Mouse (Mus musculus) C3H10T1/2 (cell line): ENCODE results near the gene Spata2. TPM values are rescaled to one million over a fixed set of nuclear protein-coding genes. Genes with fewer than 3 reads are reported as not detected.

Source experiments
- polyA plus RNA-seq, 2 experiments: library from polyadenylated mRNA; unstranded; fragments of >200 nt; fragmentation: generic; extraction: Trizol; gene quantifications; one replicate each; pipeline ENCODE4 v1.2.1; 2012; ENCODE audit warnings: missing spikeins in 2 of 2

Gene Spata2
- polyA plus RNA-seq = 10 to 100 TPM in 1 of 2 experiments, 1 to 10 TPM in 1; 2.7 to 13.8 TPM

GRCm38 (mm10) chr2:167492713-167493636, at the start of gene Spata2:
Gene Spata2, minus strand, starts transcription at chr2:167492887.

GRCm38 (mm10) chr2:167537476-167538297, 45.0 kb upstream of the Spata2 start, which contains the start of gene Snai1:
Gene Snai1, plus strand, starts transcription at chr2:167538195.

GRCm38 (mm10) chr2:167491757-167492708, 654 bp downstream of the Spata2 start, which contains the start of gene Rnf114:
Gene Rnf114, plus strand, starts transcription at chr2:167492645.

Other genes with a start within 250 kb of the Spata2 start
- 10 to 100 TPM in 1 of 2 experiments, 1 to 10 TPM in 1; 2.3 to 20.8 TPM for gene B4galt5, start 143.7 kb downstream of the Spata2 start, polyA plus RNA-seq
- gene Slc9a8, start 71.2 kb downstream of the Spata2 start, polyA plus RNA-seq = 10 to 100 TPM in 1 of 2 experiments, 1 to 10 TPM in 1; 5.5 to 19.1 TPM
- 10 to 100 TPM; 16.6 to 52.2 TPM for gene Rnf114, start 242 bp downstream of the Spata2 start, polyA plus RNA-seq
- gene Snai1, start 45.3 kb upstream of the Spata2 start, polyA plus RNA-seq = 100 to 1,000 TPM in 1 of 2 experiments, 10 to 100 TPM in 1; 40.9 to 136 TPM
- 100 to 1,000 TPM; 231 TPM for gene Ube2v1, start 139.2 kb upstream of the Spata2 start, polyA plus RNA-seq
- under 1 TPM in 1 of 2 experiments, not detected in 1; 0.91 TPM for gene Gm20431, start 168.6 kb upstream of the Spata2 start, polyA plus RNA-seq
- gene Cebpb, start 196.0 kb upstream of the Spata2 start, polyA plus RNA-seq = 10 to 100 TPM; 13.9 to 44.9 TPM
- 10 to 100 TPM; 24.7 to 60.0 TPM for gene Tmem189, start 196.9 kb upstream of the Spata2 start, polyA plus RNA-seq